Mouse (Mus musculus): ENCODE data around the gene Xpc. TPM values are rescaled to one million over a fixed set of nuclear protein-coding genes. Genes with fewer than 3 reads are reported as not detected.

Gene Xpc
- polyA plus RNA-seq, 1 experiment from 2014 or later: 29.2 TPM

GRCm38 (mm10) chr6:91440474-91441144 lies 75.1 kb downstream of the Xpc start:
- Histone ChIP-seq H3K4me2 (ENCODE audit: low read length) (peak overlapping the region; percentile 66), H3K36me3 (ENCODE audit: insufficient read depth, low read length) (no peaks in the 10 kb centered on the region), H3K27me3 (ENCODE audit: insufficient read depth, low read length) (no peaks in the 10 kb centered on the region), H3K9ac (ENCODE audit: low read depth, low read length) (peak overlapping the region; percentile 70), H3K4me3 (replicated peaks; ENCODE audit: low read depth, low read length) (peak overlapping the region; percentile 60), H3K27ac (peak overlapping the region; percentile 47; the same call in 1 of the 2 replicates), H3K4me1 (replicated peaks; ENCODE audit: insufficient read depth, low read length) (peaks cover 4% of the 10 kb centered on the region; the same call in 1 of the 2 replicates), H3K9me3 (replicated peaks; ENCODE audit: low read length) (no peaks in the 10 kb centered on the region)
- WGBS: 2% methylated on average over 30 of the region's 30 CpGs
- no peak for TF ChIP-seq CTCF (IDR thresholded peaks at IDR 0.05; ENCODE audit: low read depth)
- ATAC-seq (replicated peaks; ENCODE audit: low FRiP score, low read depth) (peak; percentile 96), DNase-seq (ENCODE audit: low spot score) (peak; percentile 97)

Other genes starting within 250 kb of the Xpc start
- 0.04 and 0.13 TPM in 2 replicates for gene Wnt7a, start 104.5 kb downstream of the Xpc start, polyA plus RNA-seq (2015; fragmentation: Nextera tagmentation; extraction: Ambion mirVana)
- 28.0 and 29.2 TPM in 2 replicates for gene Chchd4, start 42.3 kb downstream of the Xpc start, polyA plus RNA-seq (2015; fragmentation: Nextera tagmentation; extraction: Ambion mirVana)
- 34.5 and 39.6 TPM in 2 replicates for gene Tmem43, start 42.2 kb downstream of the Xpc start, polyA plus RNA-seq (2015; fragmentation: Nextera tagmentation; extraction: Ambion mirVana)
- 215 and 222 TPM in 2 replicates for gene Lsm3, start within 50 bp of the Xpc start, polyA plus RNA-seq (2015; fragmentation: Nextera tagmentation; extraction: Ambion mirVana)
- gene Slc6a6, start 168.2 kb upstream of the Xpc start, polyA plus RNA-seq (2015; fragmentation: Nextera tagmentation; extraction: Ambion mirVana): 106 and 121 TPM in 2 replicates

All from kidney, postnatal 0 days (tissue).